Mouse (Mus musculus): ENCODE results near the gene Map7d1.

Map7d1 gene

DNA sequence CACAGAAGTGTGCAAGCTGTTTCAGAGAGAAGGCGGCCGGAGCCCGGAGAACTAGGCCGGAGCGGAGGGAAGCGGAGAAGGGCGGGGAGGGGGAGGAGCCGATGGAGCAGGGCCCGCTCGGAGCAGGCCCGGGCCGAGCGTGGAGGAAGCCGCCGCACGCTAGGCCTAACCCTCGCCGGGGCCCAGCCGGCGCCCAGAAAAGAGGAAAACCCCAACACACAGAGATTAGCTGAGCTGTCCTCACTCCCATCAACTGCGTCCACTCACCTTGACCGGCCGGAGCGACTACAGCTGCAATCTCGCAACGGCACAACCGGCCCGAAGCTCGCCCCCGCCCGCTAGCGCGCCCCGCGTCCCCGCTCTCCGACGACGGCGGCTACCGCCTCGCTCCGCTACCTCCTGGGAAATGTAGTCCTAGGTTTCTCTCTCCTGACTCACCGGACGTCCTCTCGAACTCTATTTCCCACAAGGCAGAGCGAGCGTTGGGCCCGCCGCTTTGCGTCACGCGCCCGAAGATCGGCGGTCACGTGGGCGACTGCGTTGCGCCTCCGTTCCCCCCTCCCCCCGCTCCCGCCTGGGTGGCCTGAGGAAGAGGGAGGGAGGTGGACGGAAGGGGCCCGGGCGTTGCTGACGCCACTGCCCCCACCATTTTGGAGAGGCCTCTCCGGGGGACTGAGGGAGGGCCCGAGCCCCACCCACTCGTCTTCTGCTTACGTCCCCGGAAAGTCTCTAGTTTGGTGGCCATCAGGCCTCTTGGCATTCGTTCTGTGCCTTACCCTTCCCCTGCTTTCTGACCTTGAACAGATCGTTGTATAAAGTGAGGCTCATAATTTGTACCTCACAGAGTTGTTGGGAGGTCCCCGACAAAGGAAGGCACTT is 53.6 kb downstream of the Map7d1 start, which contains the start of gene Thrap3:
TSS of gene Thrap3 (minus strand) at position 458 of the 879 bp plus-strand sequence.
- peak; percentile 98 to 99 for DNase-seq (ENCODE audit: low spot score in 2 of 2)

DNA sequence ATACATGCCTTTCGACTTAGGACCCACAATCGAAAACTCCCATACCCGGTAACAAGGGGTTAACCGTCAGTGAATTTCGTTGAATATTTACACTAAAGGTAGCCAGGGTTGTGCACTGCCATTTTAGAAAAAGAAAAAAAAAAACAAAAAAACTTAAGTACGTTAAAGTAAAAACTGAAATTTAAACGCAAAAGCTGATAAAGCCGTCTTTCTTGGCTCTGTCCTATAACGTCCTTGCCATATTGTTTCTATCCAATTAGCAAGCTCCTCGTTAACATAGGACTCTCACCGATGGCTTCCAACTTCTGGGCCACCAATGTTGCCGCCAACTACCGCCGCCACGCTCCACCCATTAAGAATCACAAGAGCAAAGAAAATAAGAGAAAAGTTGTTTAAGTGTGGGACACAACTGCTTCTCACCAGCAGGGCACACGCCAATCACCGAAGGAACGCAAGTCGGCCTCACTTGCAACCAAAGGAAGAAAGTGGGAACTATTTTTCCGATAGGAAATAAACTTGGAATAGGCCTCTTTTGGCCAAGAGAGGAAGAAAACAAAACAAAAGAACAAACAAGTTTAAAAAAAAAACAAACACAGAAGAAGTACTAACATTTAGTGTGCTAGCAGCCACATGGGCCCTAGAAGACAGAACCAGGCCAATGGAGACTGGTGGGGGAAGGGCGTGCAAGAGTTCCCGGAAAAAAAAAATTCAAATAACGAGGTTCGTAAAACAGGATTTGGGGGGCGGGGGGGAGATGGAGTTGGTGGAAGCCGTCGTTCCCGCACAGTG is 54.4 kb downstream of the Map7d1 start:
- peak in 1 of 2 experiments; percentile 18 for DNase-seq (ENCODE audit: low spot score in 2 of 2)

DNA sequence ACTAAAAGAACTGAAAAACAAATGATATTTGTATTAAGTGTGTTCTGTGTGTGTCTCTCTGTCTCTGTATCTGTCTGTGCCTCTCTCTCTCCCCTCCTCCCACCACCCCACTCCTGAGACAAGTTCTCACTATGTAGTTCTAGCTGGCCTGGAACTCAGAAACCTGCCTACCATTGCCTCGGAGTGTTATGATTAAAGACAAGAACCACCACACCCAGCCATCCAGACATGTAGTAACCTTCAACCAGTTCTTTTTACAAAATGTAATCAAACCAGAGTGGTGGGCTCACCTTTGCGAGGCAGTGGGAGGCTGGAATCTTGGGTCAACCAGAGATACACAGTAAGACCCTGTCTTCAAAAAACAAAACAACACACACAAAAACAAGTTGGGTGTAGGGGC is 55.5 kb downstream of the Map7d1 start:
- DNase-seq (ENCODE audit: low spot score in 2 of 2): no peak

DNA sequence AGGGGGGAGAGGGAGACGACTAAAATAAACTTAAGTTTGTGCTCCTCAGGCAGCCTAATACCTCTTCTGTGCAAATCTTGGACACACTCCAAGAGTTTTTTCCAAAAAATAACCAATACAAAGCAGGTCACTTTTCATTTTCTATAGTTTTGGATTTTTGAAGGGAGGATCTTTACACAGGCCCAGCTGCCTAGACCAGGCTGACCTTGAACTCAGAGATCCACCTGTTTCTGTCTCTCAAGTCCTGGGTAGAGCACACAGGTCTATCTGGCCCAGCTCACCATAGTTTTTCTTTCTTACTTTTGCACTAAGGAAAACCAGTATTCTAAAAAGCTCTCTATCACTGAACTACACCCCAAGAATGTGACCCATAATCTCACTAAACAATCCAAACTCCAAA is 56.1 kb downstream of the Map7d1 start:
- no peak for DNase-seq (ENCODE audit: low spot score in 2 of 2)

DNA sequence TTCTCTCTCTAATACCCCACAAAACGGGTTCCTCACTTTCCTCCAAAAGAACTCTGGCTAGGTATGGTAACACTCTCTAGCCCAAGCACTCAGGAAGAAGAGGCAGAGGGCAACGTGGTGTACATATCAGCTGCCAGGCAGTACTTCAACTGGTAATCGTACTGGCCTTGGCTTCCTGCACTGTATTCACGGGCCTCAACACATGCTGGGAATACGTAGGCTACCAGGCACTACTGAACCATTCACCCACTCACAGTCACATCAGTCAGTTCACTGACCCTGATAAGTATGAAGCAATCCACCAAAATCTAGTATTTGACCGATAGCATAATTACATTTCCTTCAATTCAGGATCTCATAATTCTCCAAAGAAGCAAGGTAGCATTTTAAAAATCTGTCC is 56.6 kb downstream of the Map7d1 start:
- no peak for DNase-seq (ENCODE audit: low spot score in 2 of 2)

DNA sequence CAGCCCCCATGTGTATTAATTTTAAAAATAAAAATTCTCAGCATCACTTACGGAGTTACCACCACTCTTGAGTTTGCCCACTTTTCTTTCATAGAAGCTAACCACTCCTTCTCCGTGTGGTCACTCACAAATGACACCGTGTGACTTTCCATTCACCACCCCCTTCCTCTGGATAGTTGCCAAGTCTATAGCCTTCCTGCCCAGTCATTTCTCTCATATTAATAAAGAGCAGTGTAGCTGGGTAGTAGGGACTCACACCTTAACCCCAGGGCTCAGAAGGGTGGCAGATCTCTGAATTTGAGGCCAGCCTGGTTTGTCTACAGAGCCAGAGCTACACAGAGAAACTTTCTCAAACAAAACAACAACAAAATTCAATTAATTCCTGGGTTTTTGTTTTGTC is 58.7 kb downstream of the Map7d1 start:
- no peak for DNase-seq (ENCODE audit: low spot score in 2 of 2)

DNA sequence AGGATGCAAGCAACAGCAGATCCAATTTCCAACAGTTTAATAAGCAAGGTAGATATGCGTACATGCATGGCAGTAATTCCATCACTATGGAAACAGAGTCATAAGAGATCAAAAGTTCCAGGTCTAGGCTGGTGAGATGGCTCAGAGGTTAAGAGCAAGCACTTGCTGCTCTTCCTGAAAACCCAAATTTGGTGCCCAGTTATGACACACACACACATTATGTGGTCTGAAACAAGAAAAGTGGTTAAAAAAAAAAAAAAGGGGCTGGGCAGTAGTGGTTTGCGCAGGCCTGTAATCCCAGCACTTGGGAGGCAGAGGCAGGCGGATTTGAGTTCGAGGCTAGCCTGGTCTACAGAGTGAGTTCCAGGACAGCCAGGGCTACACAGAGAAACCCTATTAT is 61.2 kb downstream of the Map7d1 start:
- DNase-seq (ENCODE audit: low spot score in 2 of 2): no peak

DNA sequence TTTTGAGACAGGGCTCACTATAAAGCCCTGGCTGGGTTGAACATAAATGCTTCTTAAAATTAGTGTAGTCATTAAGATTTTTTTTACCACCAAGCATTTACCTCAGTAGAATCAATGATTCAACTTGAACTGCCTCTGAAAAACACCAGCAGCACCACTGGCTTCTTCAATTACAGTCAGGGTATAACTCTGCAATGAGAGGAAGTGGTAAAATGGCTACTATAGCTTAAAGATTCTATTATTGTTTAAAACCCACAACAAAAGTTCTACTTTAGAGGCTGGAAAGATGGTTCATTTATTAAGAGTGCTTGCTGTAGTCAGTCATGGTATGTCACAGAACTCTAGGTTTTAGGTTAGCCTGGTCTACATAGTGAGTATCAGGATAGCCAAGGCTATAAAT is 61.9 kb downstream of the Map7d1 start:
- no peak for DNase-seq (ENCODE audit: low spot score in 2 of 2)

DNA sequence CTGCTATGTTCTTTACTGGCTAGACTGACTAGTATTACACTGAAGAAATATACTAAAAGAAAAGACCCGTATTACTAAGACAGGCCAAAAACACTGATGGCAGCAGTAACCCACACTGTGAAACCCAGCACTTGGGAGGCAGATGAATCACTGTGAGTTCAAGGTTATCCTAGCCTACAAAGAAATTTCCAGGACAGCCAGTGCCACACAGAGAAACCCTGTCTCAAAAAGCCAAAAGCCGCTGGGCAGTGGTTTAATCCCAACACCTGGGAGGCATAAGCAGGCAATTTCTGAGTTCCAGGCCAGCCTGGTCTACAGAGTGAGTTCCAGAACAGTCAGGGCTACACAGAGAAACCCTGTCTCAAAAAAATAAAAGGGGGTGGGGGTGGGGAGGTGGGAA is 65.5 kb downstream of the Map7d1 start:
- DNase-seq (ENCODE audit: low spot score in 2 of 2): no peak

DNA sequence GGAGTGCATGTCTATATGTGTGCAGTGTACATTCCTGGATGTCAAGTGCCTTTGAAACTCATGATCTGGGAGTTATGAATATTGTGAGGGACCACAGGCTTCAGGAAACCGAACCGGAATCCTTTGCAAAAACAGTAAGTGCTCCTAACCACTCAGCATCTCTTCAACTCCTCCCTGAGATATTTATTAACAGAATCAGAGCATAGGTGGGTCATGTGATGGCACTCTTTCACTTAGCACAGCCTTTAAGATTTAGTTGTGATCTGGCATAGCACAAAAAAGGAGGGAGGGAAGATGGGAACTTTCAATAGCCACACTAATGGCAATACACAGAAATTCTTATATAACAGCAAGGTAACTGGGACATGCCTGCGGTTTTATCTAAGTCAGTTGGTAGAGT is 69.0 kb downstream of the Map7d1 start:
- no peak for DNase-seq (ENCODE audit: low spot score in 2 of 2)

DNA sequence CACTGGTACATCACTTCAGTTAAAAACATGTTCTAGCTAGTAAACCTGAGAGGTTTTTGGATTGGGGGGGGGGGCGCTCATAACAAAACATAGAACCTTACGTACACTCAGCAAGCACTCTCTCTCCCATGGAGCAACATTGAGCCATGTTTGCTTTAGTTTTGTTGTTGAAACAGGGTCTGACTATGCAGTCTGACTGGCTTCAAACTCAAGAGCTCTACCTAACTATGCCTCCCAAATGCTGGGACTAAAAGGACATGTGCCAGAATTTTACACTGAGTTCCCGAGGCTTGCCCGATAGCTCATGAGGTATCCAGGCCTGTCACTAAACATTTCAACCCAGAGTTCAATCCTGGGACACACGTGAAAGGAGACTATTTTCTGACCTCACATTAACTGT is 73.1 kb downstream of the Map7d1 start:
- no peak for DNase-seq (ENCODE audit: low spot score in 2 of 2)
